Mouse (Mus musculus): ENCODE measurements around the gene Papss2.

GRCm38 (mm10) chr19:32626768-32627331 lies 31.3 kb downstream of the Papss2 start:
- TF ChIP-seq CTCF (IDR thresholded peaks at IDR 0.05; ENCODE audit: low read depth, low read length) (no peak), EP300 (IDR thresholded peaks at IDR 0.05; ENCODE audit: insufficient read depth, low read depth, low read length) (no peak), POLR2A (IDR thresholded peaks at IDR 0.05; ENCODE audit: insufficient read depth, low read length) (no peak)

Data from ES-Bruce4 (cell line).